Mouse (Mus musculus) lung, postnatal 0 days (tissue): ENCODE results near the gene Slc39a7.

ENCODE experiments used
- CTCF ChIP-seq: IDR thresholded peaks from 2 replicates; pipeline ENCODE4 v1.5.1; 2016; ENCODE audit warnings: antibody characterized with exemption, mild to moderate bottlenecking
- EP300 ChIP-seq: IDR thresholded peaks from 2 replicates; pipeline ENCODE4 v1.6.1; 2016; ENCODE audit warnings: antibody characterized with exemption, mild to moderate bottlenecking, control low read depth

GRCm38 (mm10) chr17:34025756-34026151, 5.7 kb downstream of the Slc39a7 start:
- TF ChIP-seq CTCF (no peak), EP300 (no peak)
